Mouse (Mus musculus): ENCODE results near the gene Lrmda.

Gene Lrmda

DNA sequence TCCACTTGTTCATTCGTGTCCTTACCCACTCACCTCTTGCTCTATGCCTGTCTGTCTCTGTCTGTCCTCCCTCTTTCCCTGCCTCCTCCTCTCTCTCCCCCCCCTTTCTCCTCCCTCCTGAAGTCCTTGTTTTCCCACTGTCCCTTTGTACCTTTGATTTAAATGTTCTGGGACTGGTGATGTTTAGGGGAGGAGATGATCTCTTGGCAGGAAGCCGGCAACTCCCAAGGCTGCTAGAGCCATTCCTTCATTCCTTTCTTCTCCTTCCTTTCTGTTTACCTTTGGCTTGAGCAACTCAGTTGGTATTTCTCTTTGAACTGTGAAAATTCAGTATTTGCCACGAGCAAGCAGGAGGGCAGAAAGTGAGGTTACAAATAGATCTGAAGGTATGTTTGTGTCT, 141.9 kb downstream of the Lrmda start:
- DNase-seq: no peak

- no peak for DNase-seq
Observed at GRCm38 (mm10) chr14:22167285-22167684, 147.8 kb downstream of the Lrmda start.

GRCm38 (mm10) chr14:22168077-22168794, 148.7 kb downstream of the Lrmda start:
- no peak for DNase-seq

GRCm38 (mm10) chr14:22168795-22169568, 149.5 kb downstream of the Lrmda start:
- DNase-seq: no peak

- DNase-seq: no peak
Observed at GRCm38 (mm10) chr14:22174757-22175156, 155.2 kb downstream of the Lrmda start.

- DNase-seq: no peak
Observed at GRCm38 (mm10) chr14:22179761-22180160, 160.2 kb downstream of the Lrmda start.

DNA sequence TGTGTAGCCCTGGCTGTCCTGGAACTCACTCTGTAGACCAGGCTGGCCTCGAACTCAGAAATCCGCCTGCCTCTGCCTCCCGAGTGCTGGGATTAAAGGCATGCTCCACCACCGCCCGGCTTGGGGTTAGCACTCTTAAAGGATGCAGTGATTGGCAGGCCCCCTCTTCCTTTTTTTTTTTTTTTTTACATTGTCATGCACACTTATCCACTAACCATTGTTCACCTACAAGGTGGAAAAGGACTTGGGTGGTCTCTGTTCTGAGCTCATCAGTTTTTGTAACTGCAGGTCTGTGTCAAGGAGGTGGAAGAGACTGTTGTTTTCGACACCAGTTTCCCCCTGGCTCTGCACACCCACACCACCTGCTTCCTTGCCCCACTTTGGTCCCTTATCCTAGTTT, 162.0 kb downstream of the Lrmda start:
- DNase-seq: no peak

DNA sequence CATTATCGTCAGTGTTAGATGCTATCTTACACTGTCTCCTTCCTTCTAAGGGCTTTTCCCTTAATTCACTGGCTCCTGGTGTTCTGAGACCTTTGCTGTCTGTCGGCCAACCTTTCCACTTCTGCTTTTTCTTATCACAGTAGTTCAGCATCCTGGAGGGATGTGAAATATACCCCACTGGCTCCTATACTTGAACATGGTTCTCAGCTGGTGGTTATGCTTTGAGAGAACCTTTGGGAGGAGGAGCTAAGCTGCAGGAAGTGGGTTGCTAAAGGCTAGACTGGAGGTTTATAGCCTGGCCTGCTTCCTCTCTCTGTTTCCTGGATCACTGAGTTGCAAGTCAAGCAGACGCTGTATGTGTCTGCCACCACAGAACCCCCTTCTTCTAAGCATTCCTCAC, 163.7 kb downstream of the Lrmda start:
- DNase-seq: no peak

DNA sequence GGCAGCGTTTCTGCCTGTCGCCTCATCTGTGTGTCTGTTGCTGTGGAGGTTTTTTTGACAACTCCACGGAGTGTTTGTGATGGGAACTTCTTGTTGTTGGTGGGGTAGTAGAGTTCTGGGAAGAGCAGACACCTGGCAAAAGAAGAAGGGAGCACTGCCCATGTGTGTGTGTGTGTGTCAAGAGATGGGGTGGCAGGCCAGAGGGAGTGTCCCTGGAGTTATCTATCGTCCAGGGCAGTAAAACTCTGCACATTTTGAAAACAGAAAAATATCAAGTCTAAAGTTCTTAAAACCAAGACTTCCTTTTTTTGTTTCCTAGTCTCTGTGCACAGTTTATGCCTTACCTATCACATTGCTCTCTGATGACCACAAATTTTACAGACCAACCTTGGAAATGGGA, 165.9 kb downstream of the Lrmda start:
- DNase-seq: no peak

- DNase-seq: no peak
Observed at GRCm38 (mm10) chr14:22190111-22190510, 170.6 kb downstream of the Lrmda start.

GRCm38 (mm10) chr14:22192185-22192584, 172.7 kb downstream of the Lrmda start:
- no peak for DNase-seq

DNA sequence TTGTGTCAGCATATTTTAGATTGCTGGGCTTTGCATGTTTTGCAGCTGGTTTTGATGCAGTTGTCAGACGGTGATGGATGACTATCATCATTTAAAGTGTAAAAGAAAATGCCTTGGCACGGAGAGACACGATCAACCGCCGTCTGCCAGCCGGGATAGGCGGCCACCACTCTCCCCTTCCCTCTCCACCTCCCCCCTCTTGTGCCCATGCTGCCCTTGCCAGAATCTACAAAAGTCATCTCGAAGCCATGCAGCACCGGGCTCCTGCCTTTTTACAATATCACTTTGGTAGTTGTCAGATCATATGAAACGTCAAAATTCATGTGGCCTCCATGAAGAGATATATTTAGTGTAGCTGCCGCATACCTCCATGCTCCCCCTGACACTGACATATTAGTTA, 178.5 kb downstream of the Lrmda start:
- no peak for DNase-seq

GRCm38 (mm10) chr14:22198641-22199425, 179.3 kb downstream of the Lrmda start:
- no peak for DNase-seq

GRCm38 (mm10) chr14:22201667-22202066, 182.2 kb downstream of the Lrmda start:
- DNase-seq: no peak

DNA sequence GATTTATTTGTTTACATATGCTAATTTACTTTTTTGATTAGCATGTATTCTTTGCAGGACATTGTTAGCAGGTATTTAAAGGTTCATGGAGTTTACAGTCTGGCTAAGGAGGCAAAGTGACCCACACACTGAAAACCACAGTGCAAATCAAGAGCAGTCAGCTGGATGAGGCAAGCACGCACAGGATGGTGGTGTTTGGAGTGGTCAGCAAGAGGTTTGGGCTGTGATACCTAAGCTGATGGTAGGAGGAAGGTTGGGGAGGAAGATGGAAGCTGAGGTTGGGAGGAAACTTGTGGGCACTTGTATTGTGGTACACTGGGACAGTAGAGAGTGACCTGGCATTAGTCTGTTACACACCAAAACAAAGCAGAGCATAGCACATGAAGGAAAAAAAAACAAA, 191.1 kb downstream of the Lrmda start:
- DNase-seq: no peak

- no peak for DNase-seq
Observed at GRCm38 (mm10) chr14:22218183-22218582, 198.7 kb downstream of the Lrmda start.

GRCm38 (mm10) chr14:22222038-22222437, 202.5 kb downstream of the Lrmda start:
- no peak for DNase-seq

DNA sequence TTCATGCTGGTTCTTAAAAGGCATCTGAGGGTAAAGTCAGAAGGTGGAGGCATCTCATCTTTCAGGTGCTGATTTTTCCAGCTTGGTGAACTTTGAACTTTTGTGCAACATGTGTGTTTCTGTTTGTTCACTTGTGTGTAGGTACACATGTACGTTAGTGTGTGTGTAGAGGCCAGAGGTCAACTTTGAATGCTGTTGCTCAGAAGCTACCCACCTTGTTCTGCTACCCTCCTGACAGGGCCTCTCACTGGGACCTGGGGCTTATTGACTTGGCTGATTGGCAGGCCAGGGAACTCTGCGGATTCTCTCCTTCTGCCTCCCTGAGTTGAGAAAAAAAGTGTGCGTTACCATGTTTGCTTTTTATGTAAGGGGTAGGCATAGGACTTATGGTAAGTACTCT, 203.1 kb downstream of the Lrmda start:
- no peak for DNase-seq

GRCm38 (mm10) chr14:22226205-22226604, 206.7 kb downstream of the Lrmda start:
- DNase-seq: no peak

DNA sequence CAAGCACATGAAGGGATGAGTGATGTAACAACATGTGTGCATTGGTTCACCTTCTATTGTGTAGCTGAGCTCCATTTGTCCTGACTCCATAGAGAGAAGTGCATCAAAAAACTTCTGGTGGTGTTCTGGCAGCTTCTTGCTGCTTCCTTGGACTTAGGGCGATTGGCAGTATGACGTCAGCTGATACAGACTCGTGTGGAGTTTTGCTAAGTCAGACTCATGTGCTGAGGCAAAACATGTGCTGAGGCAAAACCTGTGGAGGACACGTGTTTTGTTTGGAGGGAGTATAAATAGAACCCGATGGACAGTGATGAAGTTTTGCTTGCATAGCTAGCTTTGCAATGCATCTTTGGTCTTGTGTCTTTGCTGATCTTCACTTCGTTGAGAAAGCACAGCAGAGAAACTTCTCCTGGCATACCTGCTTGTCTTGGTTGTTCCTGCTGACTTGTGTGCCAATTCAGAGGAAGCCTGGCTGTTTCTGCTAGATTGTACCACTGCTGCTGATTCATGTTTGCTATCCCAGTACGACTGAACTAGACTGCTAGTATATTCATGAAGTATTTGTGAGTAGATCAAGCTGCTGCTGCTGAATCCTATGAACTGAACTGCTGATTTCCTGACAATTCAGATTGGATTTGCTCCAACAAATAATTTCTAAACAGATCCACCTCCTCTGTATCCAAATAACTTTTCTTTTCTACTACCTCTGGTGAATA, 208.9 kb downstream of the Lrmda start:
- no peak for DNase-seq

DNA sequence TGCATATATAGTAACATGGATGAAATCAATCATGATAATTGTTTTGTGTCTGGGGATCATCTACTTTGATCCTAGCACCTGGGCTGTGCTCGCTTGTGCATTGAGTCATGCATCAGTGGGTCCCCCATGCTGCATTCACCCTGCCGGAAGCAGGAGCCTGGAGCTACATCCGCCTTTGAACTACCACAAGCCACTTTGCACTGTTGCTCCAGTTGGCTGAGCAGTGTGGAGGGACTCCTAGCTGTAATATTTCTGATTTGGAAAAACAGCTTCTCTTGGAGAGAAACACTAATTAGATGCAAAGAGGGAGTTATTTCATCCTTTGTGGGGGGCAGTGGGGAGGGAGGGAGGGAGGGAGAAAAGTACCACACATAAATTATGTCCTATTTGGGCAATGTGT, 220.8 kb downstream of the Lrmda start:
- no peak for DNase-seq

GRCm38 (mm10) chr14:22255458-22255857, 235.9 kb downstream of the Lrmda start:
- DNase-seq: no peak

GRCm38 (mm10) chr14:22256274-22256673, 236.8 kb downstream of the Lrmda start:
- DNase-seq: no peak
